Mouse (Mus musculus) E14TG2a.4 (cell line): Measurements from ENCODE around the gene Mdm2.

Experiments
- CTCF ChIP-seq: conservative IDR thresholded peaks from 2 replicates; pipeline ENCODE4 v1.5.1; 2014; ENCODE audit warnings: low read length
- NANOG ChIP-seq: IDR thresholded peaks from 2 replicates; pipeline ENCODE4 v1.6.1; 2014; ENCODE audit warnings: borderline replicate concordance, low read length, mixed read lengths
- POU5F1 ChIP-seq: IDR thresholded peaks from 2 replicates; pipeline ENCODE4 v1.6.1; 2014; ENCODE audit warnings: low read length, borderline replicate concordance

DNA sequence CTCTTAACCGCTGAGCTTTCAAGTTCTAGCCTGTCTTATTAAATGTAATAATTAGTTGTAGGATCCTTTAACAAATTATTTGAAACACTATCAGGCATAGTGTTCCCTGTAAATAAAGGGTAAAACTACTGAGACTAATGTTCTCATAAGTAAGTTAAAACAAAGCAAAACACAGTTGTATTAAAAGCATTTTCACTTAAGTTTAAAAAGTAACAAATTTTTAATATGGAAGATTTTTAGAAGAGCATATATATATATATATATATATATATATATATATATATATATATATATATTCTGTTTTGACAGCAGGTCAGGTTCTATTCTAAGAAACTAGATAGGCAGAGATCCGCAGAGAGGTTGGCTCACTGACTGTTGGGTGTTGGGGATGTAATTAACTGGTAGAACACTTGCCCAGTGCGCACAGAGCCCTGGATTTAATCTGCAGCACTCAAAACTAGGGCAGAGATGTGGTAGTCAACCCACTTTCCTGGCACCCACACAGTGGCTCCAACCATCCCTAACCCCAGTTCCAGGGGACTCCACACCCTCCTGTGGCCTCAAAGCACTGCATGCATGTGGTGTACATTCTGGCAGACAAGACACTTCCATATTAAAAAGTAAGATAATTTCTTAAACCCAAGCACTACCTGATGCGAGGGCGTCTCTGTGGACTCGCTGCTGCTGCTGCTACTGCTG lies 16.2 kb downstream of the Mdm2 start:
- TF ChIP-seq CTCF: no peak
- no peak for TF ChIP-seq NANOG
- no peak for TF ChIP-seq POU5F1
